Mouse (Mus musculus) thymus, adult 2 months (tissue): ENCODE results near the gene Tfec.

Experiments
- CTCF ChIP-seq: fragments of 200-500 bp; IDR thresholded peaks from 2 replicates; pipeline ENCODE4 v1.5.1; 2012; ENCODE audit warnings: mild to moderate bottlenecking, control low read depth, low read length, moderate library complexity, borderline replicate concordance; ENCODE audit not compliant: control insufficient read depth, poor library complexity, insufficient read depth; ENCODE audit errors: extremely low read depth
- POLR2A ChIP-seq: fragments of 200-500 bp; IDR thresholded peaks from 2 replicates; pipeline ENCODE4 v1.6.1; 2012; ENCODE audit warnings: mild to moderate bottlenecking, low read length, control low read depth, moderate library complexity; ENCODE audit not compliant: control insufficient read depth, poor library complexity, insufficient read depth; ENCODE audit errors: extremely low read depth

DNA sequence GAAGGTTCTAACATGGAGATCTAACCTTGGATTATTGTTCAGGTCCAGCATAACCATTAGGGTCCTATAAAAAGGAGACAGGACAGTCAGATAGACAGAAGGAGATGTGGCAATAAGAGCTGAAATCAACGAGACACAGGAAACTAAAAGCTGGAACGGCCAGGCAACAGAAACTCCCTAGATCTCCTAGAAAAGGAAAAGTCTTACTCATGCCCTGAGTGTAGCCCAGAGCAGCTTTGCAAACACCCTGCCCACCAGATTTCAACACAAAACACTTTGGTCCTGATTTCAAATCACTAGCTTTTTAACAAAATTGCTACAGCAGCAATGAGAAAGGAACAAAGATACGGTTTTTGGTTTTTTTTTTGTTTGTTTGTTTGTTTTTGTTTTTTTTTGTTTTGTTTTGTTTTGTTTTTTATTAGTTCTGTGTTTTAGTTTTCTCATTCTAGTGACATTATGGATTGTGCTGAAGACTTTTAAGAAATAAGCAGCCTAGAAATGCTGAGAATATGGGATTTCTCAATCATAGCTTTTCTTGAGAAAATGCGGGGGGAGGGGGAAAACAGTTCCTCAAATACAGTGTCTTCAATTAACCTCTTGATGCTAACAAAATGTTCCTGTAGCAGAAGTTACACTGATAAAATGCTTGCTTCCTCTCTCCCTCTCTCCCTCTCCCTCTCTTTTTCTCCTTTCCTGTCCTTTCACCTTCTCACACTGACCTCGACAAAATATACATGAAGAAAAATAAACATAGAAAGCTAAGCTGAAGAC is 14.5 kb downstream of the Tfec start:
- no peak for TF ChIP-seq CTCF
- no peak for TF ChIP-seq POLR2A
